Mouse (Mus musculus) olfactory bulb, adult 2 months (tissue): Measurements from ENCODE around the gene Ggt6. TPM values are rescaled to one million over a fixed set of nuclear protein-coding genes. Genes with fewer than 3 reads are reported as not detected.
A peak's percentile ranks its signal among the peaks of the same experiment; 100 is the strongest.

Experiments used
- H3K27ac ChIP-seq: fragments of 200-500 bp; 2 replicates; pipeline ENCODE4 v1.5.1; 2012; ENCODE audit warnings: low read depth, low read length; ENCODE audit not compliant: insufficient read depth
- H3K4me1 ChIP-seq: fragments of 200-500 bp; 2 replicates; pipeline ENCODE4 v1.6.1; 2012; ENCODE audit warnings: low read length; ENCODE audit not compliant: control insufficient read depth, insufficient read depth
- H3K4me3 ChIP-seq: fragments of 200-500 bp; 2 replicates; pipeline ENCODE4 v1.5.1; 2012; ENCODE audit warnings: mild to moderate bottlenecking, low read depth, low read length, moderate library complexity; ENCODE audit not compliant: insufficient read depth
- CTCF ChIP-seq: fragments of 200-500 bp; IDR thresholded peaks from 2 replicates; pipeline ENCODE4 v1.5.1; 2012; ENCODE audit warnings: low read depth, mild to moderate bottlenecking, low read length, moderate library complexity; ENCODE audit not compliant: insufficient read depth
- POLR2A ChIP-seq: fragments of 200-500 bp; IDR thresholded peaks from 2 replicates; pipeline ENCODE4 v1.6.1; 2012; ENCODE audit warnings: mild to moderate bottlenecking, low read depth, low read length, moderate library complexity; ENCODE audit not compliant: insufficient read depth
- WGBS: fragments of 180-500 bp; shearing (Covaris S2); methylation state at CpG from one replicate; pipeline ENCODE4 v1.1.7; 2018; 5-methylcytosine and 5-hydroxymethylcytosine counted together
- polyA plus RNA-seq: library from polyadenylated mRNA; stranded (reverse); fragments of >200 nt; gene quantifications from 2 replicates; pipeline ENCODE4 v1.2.4, GENCODE M21; 2012; ENCODE audit warnings: low replicate concordance; ENCODE audit not compliant: missing spikeins, insufficient read depth, insufficient read length

Ggt6 gene
- polyA plus RNA-seq, 1 experiment = not detected

GRCm38 (mm10) chr11:72446311-72447105, 11.2 kb downstream of the Ggt6 start:
- H3K27ac ChIP-seq = no peak overlapping the region
- TF ChIP-seq CTCF (peak; percentile 46; the same call in 1 of the 2 replicates), POLR2A (no peak)
- 87% methylated on average over 6 of the region's 6 CpGs for WGBS
- H3K4me1 ChIP-seq = peaks cover 8% of the 10 kb centered on the region
- no peak overlapping the region for H3K4me3 ChIP-seq

- no peak overlapping the region for H3K27ac ChIP-seq
- WGBS = 86% methylated on average over 8 of the region's 8 CpGs
- TF ChIP-seq CTCF (no peak), POLR2A (no peak)
- H3K4me1 ChIP-seq = 0 out of 2 replicates have a peak, but pooled peaks cover 2% of the 10 kb centered on the region
- no peak overlapping the region for H3K4me3 ChIP-seq
Measured at GRCm38 (mm10) chr11:72447475-72447874, 12.1 kb downstream of the Ggt6 start.

- H3K4me3 ChIP-seq = no peak overlapping the region
- H3K4me1 ChIP-seq = peaks cover 7% of the 10 kb centered on the region; the same call in 1 of the 2 replicates
- no peak overlapping the region for H3K27ac ChIP-seq
- no peak for TF ChIP-seq CTCF
- 91% methylated on average over 3 of the region's 3 CpGs for WGBS
Measured at GRCm38 (mm10) chr11:72452140-72452665, 16.9 kb downstream of the Ggt6 start.

GRCm38 (mm10) chr11:72453105-72453953, 18.0 kb downstream of the Ggt6 start:
- no peak for TF ChIP-seq CTCF

DNA sequence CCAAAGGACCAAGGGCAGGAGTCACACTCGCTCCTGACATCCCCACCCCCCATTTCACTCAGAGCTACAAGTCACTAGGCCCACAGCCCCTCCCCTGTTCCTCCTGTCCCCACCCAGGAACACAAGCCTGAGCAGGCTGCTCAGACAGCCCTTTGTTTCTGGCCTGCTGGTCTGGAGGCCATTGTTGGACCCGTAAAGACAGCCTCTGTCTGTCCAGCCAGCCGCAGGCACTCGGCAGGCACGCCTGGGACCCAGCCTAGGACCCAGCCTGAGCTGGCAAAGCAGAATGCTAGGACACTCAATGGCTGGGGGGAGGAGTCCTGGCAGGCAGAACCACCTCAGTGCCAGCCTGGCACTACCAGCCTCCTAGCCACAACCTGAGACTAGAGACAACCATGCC, 20.4 kb downstream of the Ggt6 start:
- 34% methylated on average over 5 of the region's 5 CpGs for WGBS
- Histone ChIP-seq H3K4me1 (peaks cover 7% of the 10 kb centered on the region; the same call in 1 of the 2 replicates), H3K27ac (no peak overlapping the region), H3K4me3 (no peak overlapping the region)
- TF ChIP-seq POLR2A = no peak
- TF ChIP-seq CTCF = no peak

More at GRCm38 (mm10) chr11:72453105-72453953, 18.0 kb downstream of the Ggt6 start:
- peaks cover 7% of the 10 kb centered on the region; the same call in 1 of the 2 replicates for H3K4me1 ChIP-seq
- no peak overlapping the region for H3K27ac ChIP-seq
- no peak overlapping the region for H3K4me3 ChIP-seq
- 66% methylated on average over 15 of the region's 15 CpGs for WGBS

- no peak overlapping the region for H3K4me3 ChIP-seq
- no peak overlapping the region for H3K27ac ChIP-seq
- H3K4me1 ChIP-seq = peaks cover 7% of the 10 kb centered on the region; the same call in 1 of the 2 replicates
- TF ChIP-seq POLR2A = no peak
- no peak for TF ChIP-seq CTCF
- 79% methylated on average over 12 of the region's 12 CpGs for whole genome bisulfite sequencing
Measured at GRCm38 (mm10) chr11:72457995-72458496, 22.7 kb downstream of the Ggt6 start.

DNA sequence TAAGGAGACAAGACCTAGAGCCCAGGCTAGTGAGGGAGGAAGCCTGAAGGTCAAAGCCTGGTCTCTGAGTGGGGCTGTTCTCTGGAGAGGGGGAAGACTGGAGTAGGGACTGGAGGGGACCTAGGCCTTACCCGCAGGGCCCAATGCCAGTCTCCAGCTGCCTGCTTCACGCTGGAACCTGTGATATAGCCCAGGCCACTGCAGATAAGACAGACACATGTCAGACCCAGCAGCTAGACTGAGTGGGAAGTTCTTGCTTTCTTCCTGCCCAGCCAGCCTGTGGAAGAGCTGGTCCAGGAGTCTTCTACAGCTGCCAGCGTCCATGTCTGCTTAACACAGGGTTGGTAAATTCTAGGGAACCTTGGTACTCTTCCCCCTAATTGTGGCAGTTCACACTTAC, 23.2 kb downstream of the Ggt6 start:
- Histone ChIP-seq H3K27ac (no peak overlapping the region), H3K4me1 (peaks cover 7% of the 10 kb centered on the region; the same call in 1 of the 2 replicates), H3K4me3 (no peak overlapping the region)
- 84% methylated on average over 3 of the region's 3 CpGs for WGBS
- TF ChIP-seq POLR2A (no peak), CTCF (no peak)

- Histone ChIP-seq H3K4me1 (0 out of 2 replicates have a peak, but pooled peaks cover 3% of the 10 kb centered on the region), H3K4me3 (no peak overlapping the region), H3K27ac (no peak overlapping the region)
- TF ChIP-seq CTCF (no peak), POLR2A (no peak)
- whole genome bisulfite sequencing = 54% methylated on average over 5 of the region's 5 CpGs
Measured at GRCm38 (mm10) chr11:72461500-72461981, 26.2 kb downstream of the Ggt6 start.
